Mouse (Mus musculus): Measurements from ENCODE around the gene Gm7168.

DNA sequence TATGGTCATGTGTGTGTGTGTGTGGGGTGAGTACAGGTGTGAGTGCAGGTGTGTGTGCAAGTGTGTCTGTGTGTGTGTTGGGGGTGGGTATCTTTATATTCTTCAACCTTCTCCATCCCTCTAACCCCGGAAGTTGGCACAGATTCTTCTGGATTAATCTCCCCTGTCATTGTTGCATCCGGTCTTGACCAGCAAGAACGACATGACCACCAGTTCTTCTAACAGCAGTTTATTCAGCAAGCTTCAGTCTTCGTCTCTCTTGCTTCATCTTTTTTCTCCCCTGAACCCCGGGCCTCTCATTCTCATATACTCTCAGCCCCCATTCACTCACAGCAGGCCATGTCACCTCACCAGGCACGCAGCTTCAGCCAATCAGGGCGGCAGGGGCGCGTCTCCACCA is 17.8 kb upstream of the Gm7168 start:
- TF ChIP-seq CTCF (IDR thresholded peaks at IDR 0.05; ENCODE audit: insufficient read depth, low read length), result no peak
- TF ChIP-seq POLR2A (IDR thresholded peaks at IDR 0.05; ENCODE audit: borderline replicate concordance, extremely low read depth, low read depth, low read length), result no peak
